Mouse (Mus musculus): ENCODE results near the gene Olfr462. TPM values are rescaled to one million over a fixed set of nuclear protein-coding genes. Genes with fewer than 3 reads are reported as not detected.

Olfr462 gene
- total RNA-seq (2021): not detected
- long read RNA-seq, experiment 1: 0 reads
- long read RNA-seq, experiment 2: 0 reads

- no peak within 1 kb of the TSS for H3K27ac ChIP-seq
- H3K4me3 ChIP-seq: no peak within 1 kb of the TSS
- DNase-seq (ENCODE audit: low spot score in 2 of 2): no peak
- no peak for TF ChIP-seq CTCF (conservative IDR thresholded peaks at IDR 0.05)
Observed at GRCm38 (mm10) chr11:87892168-87892567, at the start of gene Olfr462. Gene Olfr462 (minus strand): TSS chr11:87892268.

- DNase-seq (ENCODE audit: low spot score in 2 of 2): no peak
- H3K4me3 ChIP-seq: no peak overlapping the region
- no peak overlapping the region for H3K27ac ChIP-seq
- TF ChIP-seq CTCF (conservative IDR thresholded peaks at IDR 0.05): no peak
Observed at GRCm38 (mm10) chr11:87935467-87935866, 43.4 kb upstream of the Olfr462 start.

GRCm38 (mm10) chr11:87933731-87934130, 41.7 kb upstream of the Olfr462 start:
- DNase-seq (ENCODE audit: low spot score in 2 of 2): no peak
- H3K27ac ChIP-seq: no peak overlapping the region
- no peak overlapping the region for H3K4me3 ChIP-seq
- no peak for TF ChIP-seq CTCF (conservative IDR thresholded peaks at IDR 0.05)

- Histone ChIP-seq H3K4me3 (no peak overlapping the region), H3K27ac (no peak overlapping the region)
- DNase-seq (ENCODE audit: low spot score in 2 of 2): no peak
- TF ChIP-seq CTCF (conservative IDR thresholded peaks at IDR 0.05): no peak
Observed at GRCm38 (mm10) chr11:87930348-87930747, 38.3 kb upstream of the Olfr462 start.

GRCm38 (mm10) chr11:87920966-87921365, 28.9 kb upstream of the Olfr462 start, which contains the start of gene Olfr464:
Gene Olfr464 (minus strand): TSS chr11:87920967.
- no peak for DNase-seq (ENCODE audit: low spot score in 2 of 2)
- H3K4me3 ChIP-seq: no peak within 1 kb of the TSS
- no peak for TF ChIP-seq CTCF (conservative IDR thresholded peaks at IDR 0.05)
- H3K27ac ChIP-seq: no peak within 1 kb of the TSS

GRCm38 (mm10) chr11:87920301-87920700, 28.2 kb upstream of the Olfr462 start:
- no peak for DNase-seq (ENCODE audit: low spot score in 2 of 2)
- H3K27ac ChIP-seq: no peak overlapping the region
- H3K4me3 ChIP-seq: no peak overlapping the region
- no peak for TF ChIP-seq CTCF (conservative IDR thresholded peaks at IDR 0.05)

GRCm38 (mm10) chr11:87916005-87916404, 23.9 kb upstream of the Olfr462 start:
- no peak overlapping the region for H3K27ac ChIP-seq
- TF ChIP-seq CTCF (conservative IDR thresholded peaks at IDR 0.05): no peak
- DNase-seq (ENCODE audit: low spot score in 2 of 2): no peak

GRCm38 (mm10) chr11:87904331-87904730, 12.3 kb upstream of the Olfr462 start:
- no peak overlapping the region for H3K27ac ChIP-seq
- no peak overlapping the region for H3K4me3 ChIP-seq
- TF ChIP-seq CTCF (conservative IDR thresholded peaks at IDR 0.05): no peak
- DNase-seq (ENCODE audit: low spot score in 2 of 2): no peak

More at GRCm38 (mm10) chr11:87916005-87916404, 23.9 kb upstream of the Olfr462 start:
- no peak overlapping the region for H3K4me3 ChIP-seq

- no peak for DNase-seq (ENCODE audit: low spot score in 2 of 2)
- H3K27ac ChIP-seq: no peak within 1 kb of the TSS
- H3K4me3 ChIP-seq: no peak within 1 kb of the TSS
- no peak for TF ChIP-seq CTCF (conservative IDR thresholded peaks at IDR 0.05)
Observed at GRCm38 (mm10) chr11:87897287-87897686, 5.2 kb upstream of the Olfr462 start, which contains the start of gene Olfr463. Gene Olfr463 (minus strand): TSS chr11:87897387.

GRCm38 (mm10) chr11:87884856-87885255, 7.2 kb downstream of the Olfr462 start:
- no peak for TF ChIP-seq CTCF (conservative IDR thresholded peaks at IDR 0.05)
- no peak for DNase-seq (ENCODE audit: low spot score in 2 of 2)
- Histone ChIP-seq H3K4me3 (no peak overlapping the region), H3K27ac (no peak overlapping the region)

- peak; percentile 73 for TF ChIP-seq CTCF (conservative IDR thresholded peaks at IDR 0.05)
- Histone ChIP-seq H3K4me3 (no peak overlapping the region), H3K27ac (no peak overlapping the region)
- DNase-seq (ENCODE audit: low spot score in 2 of 2): no peak
Observed at GRCm38 (mm10) chr11:87883493-87883892, 8.6 kb downstream of the Olfr462 start.

- H3K4me3 ChIP-seq: no peak overlapping the region
- no peak for DNase-seq (ENCODE audit: low spot score in 2 of 2)
- H3K27ac ChIP-seq: no peak overlapping the region
- no peak for TF ChIP-seq CTCF (conservative IDR thresholded peaks at IDR 0.05)
Observed at GRCm38 (mm10) chr11:87881714-87882113, 10.4 kb downstream of the Olfr462 start.

GRCm38 (mm10) chr11:87879826-87880225, 12.2 kb downstream of the Olfr462 start:
- TF ChIP-seq CTCF (conservative IDR thresholded peaks at IDR 0.05): no peak
- no peak for DNase-seq (ENCODE audit: low spot score in 2 of 2)
- Histone ChIP-seq H3K27ac (no peak overlapping the region), H3K4me3 (no peak overlapping the region)

- DNase-seq (ENCODE audit: low spot score in 2 of 2): no peak
- no peak for TF ChIP-seq CTCF (conservative IDR thresholded peaks at IDR 0.05)
Observed at GRCm38 (mm10) chr11:87875436-87875835, 16.6 kb downstream of the Olfr462 start, which contains the start of gene Epx. Gene Epx (minus strand): TSS chr11:87875536.

More at GRCm38 (mm10) chr11:87875436-87875835, 16.6 kb downstream of the Olfr462 start, which contains the start of gene Epx:
- Histone ChIP-seq H3K4me3 (no peak within 1 kb of the TSS), H3K27ac (no peak within 1 kb of the TSS)

Measured in layer of hippocampus, adult 2 months (tissue).